Mouse (Mus musculus): ENCODE results near the gene Ppp2r5b. TPM values are rescaled to one million over a fixed set of nuclear protein-coding genes. Genes with fewer than 3 reads are reported as not detected.

Ppp2r5b gene
- polyA plus RNA-seq, 1 experiment from 2014 or later: 117 TPM

GRCm38 (mm10) chr19:6262222-6262621, 26.6 kb upstream of the Ppp2r5b start:
- ATAC-seq: no peak
- no peak overlapping the region for H3K4me2 ChIP-seq (ENCODE audit: low read length)
- 60% methylated on average over 7 of the region's 7 CpGs for WGBS
- H3K4me1 ChIP-seq (replicated peaks; ENCODE audit: control insufficient read depth, insufficient read depth, low read length): no peaks in the 10 kb centered on the region
- peaks cover 12% of the 10 kb centered on the region for H3K36me3 ChIP-seq (ENCODE audit: control insufficient read depth, insufficient read depth)
- no peak overlapping the region for H3K9ac ChIP-seq (replicated peaks; ENCODE audit: low read depth, low read length)
- no peak overlapping the region for H3K27ac ChIP-seq (ENCODE audit: low read length)
- no peak overlapping the region for H3K4me3 ChIP-seq (replicated peaks; ENCODE audit: low read length)
- no peaks in the 10 kb centered on the region for H3K27me3 ChIP-seq (replicated peaks; ENCODE audit: control insufficient read depth, insufficient read depth, low read length)
- no peaks in the 10 kb centered on the region for H3K9me3 ChIP-seq (ENCODE audit: control insufficient read depth, low read length)

- no peaks in the 10 kb centered on the region for H3K4me1 ChIP-seq (replicated peaks; ENCODE audit: control insufficient read depth, insufficient read depth, low read length)
- no peaks in the 10 kb centered on the region for H3K27me3 ChIP-seq (replicated peaks; ENCODE audit: control insufficient read depth, insufficient read depth, low read length)
- ATAC-seq: no peak
- H3K9me3 ChIP-seq (ENCODE audit: control insufficient read depth, low read length): no peaks in the 10 kb centered on the region
- no peak overlapping the region for H3K9ac ChIP-seq (replicated peaks; ENCODE audit: low read depth, low read length)
- H3K4me3 ChIP-seq (replicated peaks; ENCODE audit: low read length): no peak overlapping the region
- H3K4me2 ChIP-seq (ENCODE audit: low read length): no peak overlapping the region
- peaks cover 18% of the 10 kb centered on the region for H3K36me3 ChIP-seq (ENCODE audit: control insufficient read depth, insufficient read depth)
- H3K27ac ChIP-seq (ENCODE audit: low read length): no peak overlapping the region
- WGBS: 91% methylated on average over 14 of the region's 14 CpGs
These were observed 25.7 kb upstream of the Ppp2r5b start for GRCm38 (mm10) chr19:6261379-6261778.

- Histone ChIP-seq H3K4me1 (replicated peaks; ENCODE audit: control insufficient read depth, insufficient read depth, low read length) (no peaks in the 10 kb centered on the region), H3K9me3 (ENCODE audit: control insufficient read depth, low read length) (no peaks in the 10 kb centered on the region), H3K27me3 (replicated peaks; ENCODE audit: control insufficient read depth, insufficient read depth, low read length) (no peaks in the 10 kb centered on the region), H3K4me2 (ENCODE audit: low read length) (no peak overlapping the region), H3K9ac (replicated peaks; ENCODE audit: low read depth, low read length) (no peak overlapping the region), H3K4me3 (replicated peaks; ENCODE audit: low read length) (no peak overlapping the region), H3K27ac (ENCODE audit: low read length) (no peak overlapping the region), H3K36me3 (ENCODE audit: control insufficient read depth, insufficient read depth) (peaks cover 20% of the 10 kb centered on the region)
- 81% methylated on average over 4 of the region's 4 CpGs for WGBS
- no peak for ATAC-seq
These were observed 25.3 kb upstream of the Ppp2r5b start for GRCm38 (mm10) chr19:6260946-6261345.

GRCm38 (mm10) chr19:6260428-6260827, 24.8 kb upstream of the Ppp2r5b start:
- 57% methylated on average over 2 of the region's 2 CpGs for WGBS
- Histone ChIP-seq H3K36me3 (ENCODE audit: control insufficient read depth, insufficient read depth) (peaks cover 20% of the 10 kb centered on the region), H3K4me1 (replicated peaks; ENCODE audit: control insufficient read depth, insufficient read depth, low read length) (no peaks in the 10 kb centered on the region), H3K4me2 (ENCODE audit: low read length) (no peak overlapping the region), H3K4me3 (replicated peaks; ENCODE audit: low read length) (no peak overlapping the region), H3K9ac (replicated peaks; ENCODE audit: low read depth, low read length) (no peak overlapping the region), H3K27me3 (replicated peaks; ENCODE audit: control insufficient read depth, insufficient read depth, low read length) (no peaks in the 10 kb centered on the region), H3K9me3 (ENCODE audit: control insufficient read depth, low read length) (no peaks in the 10 kb centered on the region), H3K27ac (ENCODE audit: low read length) (no peak overlapping the region)
- no peak for ATAC-seq

GRCm38 (mm10) chr19:6253021-6253420, 17.3 kb upstream of the Ppp2r5b start:
- Histone ChIP-seq H3K9ac (replicated peaks; ENCODE audit: low read depth, low read length) (no peak overlapping the region), H3K4me2 (ENCODE audit: low read length) (no peak overlapping the region), H3K36me3 (ENCODE audit: control insufficient read depth, insufficient read depth) (peaks cover 27% of the 10 kb centered on the region), H3K9me3 (ENCODE audit: control insufficient read depth, low read length) (no peaks in the 10 kb centered on the region), H3K27me3 (replicated peaks; ENCODE audit: control insufficient read depth, insufficient read depth, low read length) (no peaks in the 10 kb centered on the region), H3K4me3 (replicated peaks; ENCODE audit: low read length) (no peak overlapping the region), H3K27ac (ENCODE audit: low read length) (no peak overlapping the region), H3K4me1 (replicated peaks; ENCODE audit: control insufficient read depth, insufficient read depth, low read length) (no peaks in the 10 kb centered on the region)
- WGBS: 92% methylated on average over 4 of the region's 4 CpGs
- ATAC-seq: no peak

- peaks cover 6% of the 10 kb centered on the region for H3K4me1 ChIP-seq (replicated peaks; ENCODE audit: control insufficient read depth, insufficient read depth, low read length)
- H3K4me3 ChIP-seq (replicated peaks; ENCODE audit: low read length): no peak overlapping the region
- no peaks in the 10 kb centered on the region for H3K27me3 ChIP-seq (replicated peaks; ENCODE audit: control insufficient read depth, insufficient read depth, low read length)
- H3K9me3 ChIP-seq (ENCODE audit: control insufficient read depth, low read length): no peaks in the 10 kb centered on the region
- no peak overlapping the region for H3K27ac ChIP-seq (ENCODE audit: low read length)
- ATAC-seq: no peak
- no peak overlapping the region for H3K9ac ChIP-seq (replicated peaks; ENCODE audit: low read depth, low read length)
- 95% methylated on average over 29 of the region's 29 CpGs for WGBS
- peaks cover 17% of the 10 kb centered on the region for H3K36me3 ChIP-seq (ENCODE audit: control insufficient read depth, insufficient read depth)
- H3K4me2 ChIP-seq (ENCODE audit: low read length): no peak overlapping the region
These were observed 12.0 kb upstream of the Ppp2r5b start for GRCm38 (mm10) chr19:6247526-6248300.

- Histone ChIP-seq H3K9me3 (ENCODE audit: control insufficient read depth, low read length) (no peaks in the 10 kb centered on the region), H3K4me2 (ENCODE audit: low read length) (no peak overlapping the region), H3K27me3 (replicated peaks; ENCODE audit: control insufficient read depth, insufficient read depth, low read length) (no peaks in the 10 kb centered on the region), H3K9ac (replicated peaks; ENCODE audit: low read depth, low read length) (no peak overlapping the region), H3K4me1 (replicated peaks; ENCODE audit: control insufficient read depth, insufficient read depth, low read length) (peaks cover 14% of the 10 kb centered on the region), H3K36me3 (ENCODE audit: control insufficient read depth, insufficient read depth) (peaks cover 13% of the 10 kb centered on the region), H3K4me3 (replicated peaks; ENCODE audit: low read length) (no peak overlapping the region), H3K27ac (ENCODE audit: low read length) (no peak overlapping the region)
- WGBS: 41% methylated on average over 1 of the region's 1 CpGs
- no peak for ATAC-seq
These were observed 10.1 kb upstream of the Ppp2r5b start for GRCm38 (mm10) chr19:6245806-6246205.

- peaks cover 13% of the 10 kb centered on the region for H3K36me3 ChIP-seq (ENCODE audit: control insufficient read depth, insufficient read depth)
- no peak overlapping the region for H3K4me2 ChIP-seq (ENCODE audit: low read length)
- H3K9ac ChIP-seq (replicated peaks; ENCODE audit: low read depth, low read length): no peak overlapping the region
- no peaks in the 10 kb centered on the region for H3K9me3 ChIP-seq (ENCODE audit: control insufficient read depth, low read length)
- no peaks in the 10 kb centered on the region for H3K27me3 ChIP-seq (replicated peaks; ENCODE audit: control insufficient read depth, insufficient read depth, low read length)
- peaks cover 14% of the 10 kb centered on the region for H3K4me1 ChIP-seq (replicated peaks; ENCODE audit: control insufficient read depth, insufficient read depth, low read length)
- 84% methylated on average over 5 of the region's 5 CpGs for WGBS
- no peak for ATAC-seq
- no peak overlapping the region for H3K4me3 ChIP-seq (replicated peaks; ENCODE audit: low read length)
- no peak overlapping the region for H3K27ac ChIP-seq (ENCODE audit: low read length)
These were observed 7.6 kb upstream of the Ppp2r5b start for GRCm38 (mm10) chr19:6243226-6243625.

GRCm38 (mm10) chr19:6242281-6242680, 6.6 kb upstream of the Ppp2r5b start:
- Histone ChIP-seq H3K36me3 (ENCODE audit: control insufficient read depth, insufficient read depth) (peaks cover 9% of the 10 kb centered on the region), H3K27ac (ENCODE audit: low read length) (no peak overlapping the region), H3K9me3 (ENCODE audit: control insufficient read depth, low read length) (no peaks in the 10 kb centered on the region), H3K4me3 (replicated peaks; ENCODE audit: low read length) (peak overlapping the region; percentile 75), H3K4me2 (ENCODE audit: low read length) (peak overlapping the region; percentile 82), H3K27me3 (replicated peaks; ENCODE audit: control insufficient read depth, insufficient read depth, low read length) (no peaks in the 10 kb centered on the region), H3K4me1 (replicated peaks; ENCODE audit: control insufficient read depth, insufficient read depth, low read length) (peaks cover 14% of the 10 kb centered on the region), H3K9ac (replicated peaks; ENCODE audit: low read depth, low read length) (peak overlapping the region; percentile 86)
- 0% methylated on average over 4 of the region's 4 CpGs for WGBS
- no peak for ATAC-seq
